Mouse (Mus musculus) kidney, postnatal 0 days (tissue): ENCODE results near the gene Slc8b1. TPM values are rescaled to one million over a fixed set of nuclear protein-coding genes. Genes with fewer than 3 reads are reported as not detected.

ENCODE experiments used
- ATAC-seq: fragments of 200-750 bp; cut with Nextera tagmentation; replicated peaks from 2 replicates; pipeline ENCODE4 v1.8.0; 2017; ENCODE audit warnings: low read depth, moderate number of reproducible peaks, moderate TSS enrichment, moderate library complexity; ENCODE audit not compliant: low FRiP score
- DNase-seq: peaks from one replicate; pipeline ENCODE4 v3.0.0-alpha.2; 2016; ENCODE audit warnings: low spot score
- H3K27ac ChIP-seq: fragments of 300-500 bp; sonication (generic); 2 replicates; pipeline ENCODE4 v1.5.1; 2014; ENCODE audit warnings: mild to moderate bottlenecking
- H3K27me3 ChIP-seq: fragments of 300-500 bp; sonication (generic); 2 replicates; pipeline ENCODE4 v1.6.1; 2014; ENCODE audit warnings: low read length, mixed read lengths; ENCODE audit not compliant: insufficient read depth
- H3K36me3 ChIP-seq: fragments of 300-500 bp; sonication (generic); 2 replicates; pipeline ENCODE4 v1.6.1; 2014; ENCODE audit warnings: low read length, mixed read lengths; ENCODE audit not compliant: insufficient read depth
- H3K4me1 ChIP-seq: fragments of 300-500 bp; sonication (generic); replicated peaks from 2 replicates; pipeline ENCODE4 v1.6.1; 2014; ENCODE audit warnings: antibody characterized with exemption, low read length, mixed read lengths; ENCODE audit not compliant: insufficient read depth
- H3K4me2 ChIP-seq: fragments of 300-500 bp; sonication (generic); 2 replicates; pipeline ENCODE4 v1.6.1; 2014; ENCODE audit warnings: mild to moderate bottlenecking, low read length, moderate library complexity, mixed read lengths
- H3K4me3 ChIP-seq: fragments of 300-500 bp; sonication (generic); replicated peaks from 2 replicates; pipeline ENCODE4 v1.5.1; 2014; ENCODE audit warnings: low read depth, low read length
- H3K9ac ChIP-seq: fragments of 300-500 bp; sonication (generic); 2 replicates; pipeline ENCODE4 v1.6.1; 2014; ENCODE audit warnings: low read depth, low read length
- H3K9me3 ChIP-seq: fragments of 300-500 bp; sonication (generic); replicated peaks from 2 replicates; pipeline ENCODE4 v1.6.1; 2016; ENCODE audit warnings: low read length, inconsistent platforms, mixed read lengths
- CTCF ChIP-seq: IDR thresholded peaks from 2 replicates; pipeline ENCODE4 v1.5.1; 2016; ENCODE audit warnings: antibody characterized with exemption, low read depth, mild to moderate bottlenecking, moderate library complexity
- WGBS: fragments of 180-500 bp; shearing (Covaris S2); extraction: QIAGEN DNeasy Blood & Tissue Kit; methylation state at CpG from one replicate; pipeline ENCODE4 v1.1.7; 2014; 5-methylcytosine and 5-hydroxymethylcytosine counted together
- polyA plus RNA-seq: library from polyadenylated mRNA; unstranded; fragments of >200 nt; fragmentation: Nextera tagmentation; extraction: Ambion mirVana; gene quantifications from 2 replicates; pipeline ENCODE4 v1.2.1, GENCODE M21; 2015

Slc8b1 gene
- polyA plus RNA-seq, 1 experiment from 2014 or later = 9.5 TPM

DNA sequence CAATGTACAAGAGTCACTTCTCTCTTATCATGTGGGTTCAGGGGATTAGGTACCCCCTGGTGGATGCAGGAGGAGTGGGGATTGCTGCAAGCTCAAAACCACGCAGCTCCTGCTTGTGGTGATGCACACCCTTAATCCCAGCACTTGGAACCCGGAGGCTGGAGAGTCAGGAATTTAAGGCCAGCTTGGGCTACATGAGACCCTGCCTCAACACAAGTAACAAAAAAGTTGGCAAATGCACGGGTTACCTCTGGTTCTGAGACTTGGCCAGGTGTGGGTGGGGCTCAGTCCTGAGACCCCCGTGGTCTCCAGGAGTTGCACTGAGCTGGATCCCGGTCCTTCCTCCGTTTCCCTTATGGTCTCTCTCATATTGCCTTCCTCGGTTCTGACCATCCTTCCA, 4.5 kb downstream of the Slc8b1 start:
- Histone ChIP-seq H3K27ac (peak overlapping the region; percentile 55), H3K4me2 (no peak overlapping the region), H3K9me3 (no peaks in the 10 kb centered on the region), H3K4me3 (no peak overlapping the region), H3K9ac (no peak overlapping the region), H3K27me3 (no peaks in the 10 kb centered on the region), H3K36me3 (no peaks in the 10 kb centered on the region), H3K4me1 (peaks cover 28% of the 10 kb centered on the region)
- WGBS = 76% methylated on average over 7 of the region's 7 CpGs
- TF ChIP-seq CTCF = no peak; the same call in 1 of the 2 replicates
- ATAC-seq (no peak), DNase-seq (no peak)

GRCm38 (mm10) chr5:120516221-120516984, 5.4 kb downstream of the Slc8b1 start:
- H3K27me3 ChIP-seq = no peaks in the 10 kb centered on the region
- H3K27ac ChIP-seq = no peak overlapping the region
- ATAC-seq (peak; percentile 35), DNase-seq (peak; percentile 22)
- no peak overlapping the region; the same call in 1 of the 2 replicates for H3K9ac ChIP-seq
- H3K4me2 ChIP-seq = no peak overlapping the region
- no peak for TF ChIP-seq CTCF
- peaks cover 7% of the 10 kb centered on the region; the same call in 1 of the 2 replicates for H3K36me3 ChIP-seq
- no peaks in the 10 kb centered on the region for H3K9me3 ChIP-seq
- WGBS = 50% methylated on average over 14 of the region's 15 CpGs
- peaks cover 28% of the 10 kb centered on the region for H3K4me1 ChIP-seq
- no peak overlapping the region for H3K4me3 ChIP-seq

DNA sequence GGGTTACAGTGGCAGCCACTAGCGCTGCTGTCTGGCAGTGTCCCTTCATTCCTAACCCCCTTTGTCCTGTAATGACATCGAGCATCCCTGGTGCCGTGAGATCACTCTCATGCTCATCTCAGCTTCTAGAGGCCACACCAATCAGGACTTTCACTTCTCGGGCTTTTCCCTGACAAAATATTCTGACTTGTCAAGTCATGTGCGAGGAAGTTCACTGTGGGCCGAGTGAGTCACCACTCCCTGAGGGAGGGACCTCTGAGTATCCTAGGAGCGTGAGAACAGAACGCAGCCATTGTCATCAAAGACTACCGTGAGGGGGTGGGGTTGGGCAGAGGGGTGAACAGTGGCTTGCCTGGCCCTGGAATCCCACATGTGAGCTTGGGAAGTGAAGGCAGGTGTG, 6.6 kb downstream of the Slc8b1 start:
- Histone ChIP-seq H3K27ac (no peak overlapping the region), H3K9me3 (no peaks in the 10 kb centered on the region), H3K4me1 (peaks cover 28% of the 10 kb centered on the region), H3K27me3 (no peaks in the 10 kb centered on the region), H3K4me3 (no peak overlapping the region), H3K9ac (no peak overlapping the region), H3K4me2 (no peak overlapping the region), H3K36me3 (peaks cover 15% of the 10 kb centered on the region; the same call in 1 of the 2 replicates)
- 48% methylated on average over 9 of the region's 9 CpGs for WGBS
- DNase-seq = peak; percentile 14
- ATAC-seq = no peak
- no peak for TF ChIP-seq CTCF

DNA sequence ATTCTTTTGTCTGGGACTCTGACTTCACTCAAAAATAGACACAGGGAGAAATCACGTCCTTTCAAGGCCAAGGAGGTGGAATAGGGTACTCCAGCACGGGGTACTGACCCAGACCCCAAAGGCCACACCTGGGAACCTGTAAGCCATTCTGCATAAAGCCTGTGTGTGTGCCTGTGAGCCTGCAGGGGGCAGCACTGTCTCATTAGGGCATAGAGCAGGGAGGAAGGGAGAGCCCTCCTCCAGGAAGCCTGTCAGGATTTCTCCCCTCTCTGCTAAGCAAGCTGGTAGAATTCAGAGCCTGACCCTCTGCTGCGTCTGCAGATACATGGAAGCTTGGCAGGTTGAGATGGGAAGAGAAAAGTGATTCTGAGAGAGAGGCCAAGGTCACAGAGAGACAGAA, 11.7 kb downstream of the Slc8b1 start:
- no peaks in the 10 kb centered on the region for H3K4me1 ChIP-seq

DNA sequence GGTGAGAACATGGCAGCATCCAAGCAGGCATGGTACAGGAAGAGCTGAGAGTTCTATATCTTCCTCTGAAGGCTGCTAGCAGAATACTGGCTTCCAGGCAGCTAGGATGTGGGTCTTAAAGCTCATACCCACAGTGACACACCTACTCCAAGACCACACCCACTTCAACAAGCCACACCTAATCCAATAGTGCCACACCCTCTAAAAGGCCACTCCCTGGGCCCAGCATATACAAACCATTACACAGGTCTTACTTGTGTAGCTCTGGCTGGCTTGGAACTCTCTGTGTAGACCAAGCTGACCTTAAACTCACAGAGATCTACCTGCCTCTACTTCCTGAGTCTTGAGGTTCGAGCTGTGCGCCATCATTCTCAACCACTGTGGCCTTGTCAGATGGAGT, 13.8 kb downstream of the Slc8b1 start:
- H3K27ac ChIP-seq = no peak overlapping the region
- H3K9ac ChIP-seq = no peak overlapping the region
- ATAC-seq = no peak
- H3K4me2 ChIP-seq = no peak overlapping the region
- no peak for TF ChIP-seq CTCF
- no peaks in the 10 kb centered on the region for H3K9me3 ChIP-seq
- H3K27me3 ChIP-seq = no peaks in the 10 kb centered on the region
- peaks cover 28% of the 10 kb centered on the region; the same call in 1 of the 2 replicates for H3K36me3 ChIP-seq
- H3K4me3 ChIP-seq = no peak overlapping the region
- WGBS = 91% methylated on average over 2 of the region's 2 CpGs
- H3K4me1 ChIP-seq = no peaks in the 10 kb centered on the region
- DNase-seq = no peak

More for the DNA sequence above, 11.7 kb downstream of the Slc8b1 start:
- 84% methylated on average over 3 of the region's 3 CpGs for WGBS
- H3K36me3 ChIP-seq = peaks cover 27% of the 10 kb centered on the region; the same call in 1 of the 2 replicates
- H3K4me3 ChIP-seq = no peak overlapping the region
- no peaks in the 10 kb centered on the region for H3K27me3 ChIP-seq
- H3K4me2 ChIP-seq = no peak overlapping the region
- DNase-seq (peak; percentile 16), ATAC-seq (no peak)
- peak; percentile 69 for TF ChIP-seq CTCF
- H3K9ac ChIP-seq = no peak overlapping the region
- H3K27ac ChIP-seq = no peak overlapping the region
- no peaks in the 10 kb centered on the region for H3K9me3 ChIP-seq

- Histone ChIP-seq H3K36me3 (peaks cover 33% of the 10 kb centered on the region; the same call in 1 of the 2 replicates), H3K4me2 (no peak overlapping the region), H3K4me3 (no peak overlapping the region), H3K9ac (no peak overlapping the region), H3K27me3 (no peaks in the 10 kb centered on the region), H3K27ac (no peak overlapping the region), H3K9me3 (no peaks in the 10 kb centered on the region), H3K4me1 (no peaks in the 10 kb centered on the region)
- 47% methylated on average over 5 of the region's 5 CpGs for WGBS
- ATAC-seq (no peak), DNase-seq (no peak)
- peak; percentile 71 for TF ChIP-seq CTCF
Measured at GRCm38 (mm10) chr5:120525737-120526136, 14.8 kb downstream of the Slc8b1 start.

- Histone ChIP-seq H3K27me3 (no peaks in the 10 kb centered on the region), H3K36me3 (0 out of 2 replicates have a peak, but pooled peaks cover 31% of the 10 kb centered on the region), H3K9ac (no peak overlapping the region), H3K27ac (no peak overlapping the region), H3K4me1 (no peaks in the 10 kb centered on the region), H3K4me2 (no peak overlapping the region), H3K9me3 (no peaks in the 10 kb centered on the region), H3K4me3 (no peak overlapping the region)
- no peak for DNase-seq
- no peak for ATAC-seq
- whole genome bisulfite sequencing = 63% methylated on average over 11 of the region's 11 CpGs
- TF ChIP-seq CTCF = no peak
Measured at GRCm38 (mm10) chr5:120526311-120526710, 15.3 kb downstream of the Slc8b1 start.
